Mouse (Mus musculus) layer of hippocampus, postnatal 36 days (tissue): ENCODE results near the gene Gm10719. TPM values are rescaled to one million over a fixed set of nuclear protein-coding genes. Genes with fewer than 3 reads are reported as not detected.
"Not testable (repeated sequence)": the region's sequence is repeated elsewhere in the genome, so short reads cannot be mapped to it uniquely, and the experiment has no call there.

ENCODE experiments used
- DNase-seq, 2 experiments: peaks; one replicate each; pipeline ENCODE4 v3.0.0; 2022
- total RNA-seq, 2 experiments: library from RNA; stranded (reverse); gene quantifications; 2 replicates each; pipeline ENCODE4 v1.2.3; 2021

The Gm10719 gene
- under 1 TPM in 1 of 2 experiments, not detected in 1; 0.78 TPM for total RNA-seq

DNA sequence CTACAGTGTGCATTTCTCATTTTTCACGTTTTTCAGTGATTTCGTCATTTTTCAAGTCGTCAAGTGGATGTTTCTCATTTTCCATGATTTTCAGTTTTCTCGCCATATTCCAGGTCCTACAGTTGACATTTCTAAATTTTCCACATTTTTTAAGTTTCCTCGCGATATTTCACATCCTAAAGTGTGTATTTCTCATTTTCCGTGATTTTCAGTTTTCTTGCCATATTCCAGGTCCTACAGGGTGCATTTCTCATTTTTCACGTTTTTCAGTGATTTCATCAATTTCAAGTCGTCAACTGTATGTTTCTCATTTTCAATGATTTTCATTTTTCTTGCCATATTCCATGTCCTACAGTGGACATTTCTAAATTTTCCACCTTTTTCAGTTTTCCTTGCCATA, at the start of gene Gm10719:
Gm10719 (plus strand) TSS at position 301 of the 400 bp plus-strand sequence.
- DNase-seq = not testable (repeated sequence)

DNA sequence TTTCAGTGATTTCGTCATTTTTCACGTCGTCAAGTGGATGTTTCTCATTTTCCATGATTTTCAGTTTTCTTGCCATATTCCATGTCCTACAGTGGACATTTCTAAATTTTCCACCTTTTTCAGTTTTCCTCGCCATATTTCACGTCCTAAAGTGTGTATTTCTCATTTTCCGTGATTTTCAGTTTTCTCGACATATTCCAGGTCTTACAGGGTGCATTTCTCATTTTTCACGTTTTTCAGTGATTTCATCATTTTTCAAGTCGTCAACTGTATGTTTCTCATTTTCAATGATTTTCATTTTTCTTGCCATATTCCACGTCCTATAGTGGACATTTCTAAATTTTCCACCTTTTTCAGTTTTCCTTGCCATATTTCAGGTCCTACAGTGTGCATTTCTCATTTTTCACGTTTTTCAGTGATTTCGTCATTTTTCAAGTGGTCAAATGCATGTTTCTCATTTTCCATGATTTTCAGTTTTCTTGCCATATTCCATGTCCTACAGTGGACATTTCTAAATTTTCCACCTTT, 16.7 kb upstream of the Gm10719 start, which contains the start of gene Gm10722:
Gm10722 (plus strand) TSS at position 478 of the 528 bp plus-strand sequence.
- peak; percentile 5 to 15 for DNase-seq

DNA sequence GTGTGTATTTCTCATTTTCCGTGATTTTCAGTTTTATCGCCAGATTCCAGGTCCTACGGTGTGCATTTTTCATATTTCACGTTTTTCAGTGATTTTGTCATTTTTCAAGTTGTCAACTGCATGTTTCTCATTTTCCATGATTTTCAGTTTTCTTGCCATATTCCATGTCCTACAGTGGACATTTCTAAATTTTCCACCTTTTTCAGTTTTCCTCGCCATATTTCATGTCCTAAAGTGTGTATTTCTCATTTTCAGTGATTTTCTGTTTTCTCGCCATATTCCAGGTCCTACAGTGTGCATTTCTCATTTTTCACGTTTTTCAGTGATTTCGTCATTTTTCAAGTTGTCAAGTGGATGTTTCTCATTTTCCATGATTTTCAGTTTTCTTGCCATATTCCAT, 16.2 kb upstream of the Gm10719 start:
- DNase-seq = peak; percentile 4 to 16

DNA sequence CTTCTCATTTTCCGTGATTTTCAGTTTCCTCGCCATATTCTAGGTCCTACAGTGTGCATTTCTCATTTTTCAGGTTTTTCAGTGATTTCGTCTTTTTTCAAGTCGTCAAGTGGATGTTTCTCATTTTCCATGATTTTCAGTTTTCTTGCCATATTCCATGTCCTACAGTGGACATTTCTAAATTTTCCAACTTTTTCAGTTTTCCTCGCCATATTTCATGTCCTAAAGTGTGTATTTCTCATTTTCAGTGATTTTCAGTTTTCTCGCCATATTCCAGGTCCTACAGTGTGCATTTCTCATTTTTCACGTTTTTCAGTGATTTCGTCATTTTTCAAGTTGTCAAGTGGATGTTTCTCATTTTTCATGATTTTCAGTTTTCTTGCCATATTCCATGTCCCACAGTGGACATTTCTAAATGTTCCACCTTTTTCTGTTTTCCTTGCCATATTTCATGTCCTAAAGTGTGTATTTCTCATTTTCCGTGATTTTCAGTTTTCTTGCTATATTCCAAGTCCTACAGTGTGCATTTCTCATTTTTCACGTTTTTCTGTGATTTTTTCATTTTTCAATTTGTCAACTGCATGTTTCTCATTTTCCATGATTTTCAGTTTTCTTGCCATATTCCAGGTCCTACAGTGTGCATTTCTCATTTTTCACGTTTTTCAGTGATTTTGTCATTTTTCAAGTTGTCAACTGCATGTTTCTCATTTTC, 15.1 kb upstream of the Gm10719 start:
- DNase-seq = peak; percentile 94 to 99

DNA sequence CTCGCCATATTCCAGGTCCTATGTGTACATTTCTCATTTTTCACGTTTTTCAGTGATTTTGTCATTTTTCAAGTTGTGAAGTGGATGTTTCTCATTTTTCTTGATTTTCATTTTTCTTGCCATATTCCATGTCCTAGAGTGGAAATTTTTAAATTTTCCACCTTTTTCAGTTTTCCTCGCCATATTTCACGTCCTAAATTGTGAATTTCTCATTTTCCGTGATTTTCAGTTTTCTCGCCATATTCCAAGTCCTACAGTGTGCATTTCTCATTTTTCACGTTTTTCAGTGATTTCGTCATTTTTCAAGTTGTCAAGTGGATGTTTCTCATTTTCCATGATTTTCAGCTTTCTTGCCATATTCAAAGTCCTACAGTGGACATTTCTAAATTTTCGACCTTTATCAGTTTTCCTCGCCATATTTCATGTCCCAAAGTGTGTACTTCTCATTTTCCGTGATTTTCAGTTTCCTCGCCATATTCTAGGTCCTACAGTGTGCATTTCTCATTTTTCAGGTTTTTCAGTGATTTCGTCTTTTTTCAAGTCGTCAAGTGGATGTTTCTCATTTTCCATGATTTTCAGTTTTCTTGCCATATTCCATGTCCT, 14.3 kb upstream of the Gm10719 start, which contains the start of gene Gm11168:
Gm11168 (plus strand) TSS at position 553 of the 603 bp plus-strand sequence.
- not testable (repeated sequence) for DNase-seq

DNA sequence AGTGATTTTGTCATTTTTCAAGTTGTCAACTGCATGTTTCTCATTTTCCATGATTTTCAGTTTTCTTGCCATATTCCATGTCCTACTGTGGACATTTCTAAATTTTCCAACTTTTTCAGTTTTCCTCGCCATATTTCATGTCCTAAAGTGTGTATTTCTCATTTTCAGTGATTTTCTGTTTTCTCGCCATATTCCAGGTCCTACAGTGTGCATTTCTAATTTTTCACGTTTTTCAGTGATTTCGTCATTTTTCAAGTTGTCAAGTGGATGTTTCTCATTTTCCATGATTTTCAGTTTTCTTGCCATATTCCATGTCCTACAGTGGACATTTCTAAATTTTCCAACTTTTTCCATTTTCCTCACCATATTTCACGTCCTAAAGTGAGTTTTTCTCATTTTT, 11.0 kb upstream of the Gm10719 start:
- DNase-seq = not testable (repeated sequence)

DNA sequence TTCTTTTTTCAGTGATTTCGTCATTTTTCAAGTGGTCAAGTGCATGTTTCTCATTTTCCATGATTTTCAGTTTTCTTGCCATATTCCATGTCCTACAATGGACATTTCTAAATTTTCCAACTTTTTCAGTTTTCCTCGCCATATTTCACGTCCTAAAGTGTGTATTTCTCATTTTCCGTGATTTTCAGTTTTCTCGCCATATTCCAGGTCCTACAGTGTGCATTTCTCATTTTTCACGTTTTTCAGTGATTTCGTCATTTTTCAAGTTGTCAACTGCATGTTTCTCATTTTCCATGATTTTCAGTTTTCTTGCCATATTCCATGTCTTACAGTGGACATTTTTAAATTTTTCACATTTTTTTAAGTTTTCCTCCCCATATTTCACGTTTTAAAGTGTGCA, 10.6 kb upstream of the Gm10719 start:
- DNase-seq = peak; percentile 95 to 100

DNA sequence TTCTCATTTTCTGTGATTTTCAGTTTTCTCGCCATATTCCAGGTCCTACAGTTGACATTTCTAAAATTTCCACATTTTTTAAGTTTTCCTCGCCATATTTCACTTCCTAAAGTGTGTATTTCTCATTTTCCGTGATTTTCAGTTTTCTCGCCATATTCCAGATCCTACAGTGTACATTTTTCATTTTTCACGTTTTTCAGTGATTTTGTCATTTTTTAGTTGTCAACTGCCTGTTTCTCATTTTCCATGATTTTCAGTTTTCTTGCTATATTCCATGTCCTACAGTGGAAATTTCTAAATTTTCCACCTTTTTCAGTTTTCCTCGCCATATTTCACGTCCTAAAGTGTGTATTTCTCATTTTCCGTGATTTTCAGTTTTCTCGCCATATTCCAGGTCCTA, 9.9 kb upstream of the Gm10719 start:
- DNase-seq = not testable (repeated sequence)

DNA sequence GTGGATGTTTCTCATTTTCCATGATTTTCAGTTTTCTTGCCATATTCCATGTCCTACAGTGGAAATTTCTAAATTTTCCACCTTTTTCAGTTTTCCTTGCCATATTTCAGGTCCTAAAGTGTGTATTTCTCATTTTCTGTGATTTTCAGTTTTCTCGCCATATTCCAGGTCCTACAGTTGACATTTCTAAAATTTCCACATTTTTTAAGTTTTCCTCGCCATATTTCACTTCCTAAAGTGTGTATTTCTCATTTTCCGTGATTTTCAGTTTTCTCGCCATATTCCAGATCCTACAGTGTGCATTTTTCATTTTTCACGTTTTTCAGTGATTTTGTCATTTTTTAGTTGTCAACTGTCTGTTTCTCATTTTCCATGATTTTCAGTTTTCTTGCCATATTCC, 7.9 kb upstream of the Gm10719 start:
- not testable (repeated sequence) for DNase-seq

DNA sequence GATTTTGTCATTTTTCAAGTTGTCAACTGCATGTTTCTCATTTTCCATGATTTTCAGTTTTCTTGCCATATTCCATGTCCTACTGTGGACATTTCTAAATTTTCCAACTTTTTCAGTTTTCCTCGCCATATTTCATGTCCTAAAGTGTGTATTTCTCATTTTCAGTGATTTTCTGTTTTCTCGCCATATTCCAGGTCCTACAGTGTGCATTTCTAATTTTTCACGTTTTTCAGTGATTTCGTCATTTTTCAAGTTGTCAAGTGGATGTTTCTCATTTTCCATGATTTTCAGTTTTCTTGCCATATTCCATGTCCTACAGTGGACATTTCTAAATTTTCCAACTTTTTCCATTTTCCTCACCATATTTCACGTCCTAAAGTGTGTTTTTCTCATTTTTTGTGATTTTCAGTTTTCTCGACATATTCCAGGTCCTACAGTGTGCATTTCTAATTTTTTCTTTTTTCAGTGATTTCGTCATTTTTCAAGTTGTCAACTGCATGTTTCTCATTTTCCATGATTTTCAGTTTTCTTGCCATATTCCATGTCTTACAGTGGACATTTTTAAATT, 5.1 kb upstream of the Gm10719 start:
- not testable (repeated sequence) for DNase-seq

DNA sequence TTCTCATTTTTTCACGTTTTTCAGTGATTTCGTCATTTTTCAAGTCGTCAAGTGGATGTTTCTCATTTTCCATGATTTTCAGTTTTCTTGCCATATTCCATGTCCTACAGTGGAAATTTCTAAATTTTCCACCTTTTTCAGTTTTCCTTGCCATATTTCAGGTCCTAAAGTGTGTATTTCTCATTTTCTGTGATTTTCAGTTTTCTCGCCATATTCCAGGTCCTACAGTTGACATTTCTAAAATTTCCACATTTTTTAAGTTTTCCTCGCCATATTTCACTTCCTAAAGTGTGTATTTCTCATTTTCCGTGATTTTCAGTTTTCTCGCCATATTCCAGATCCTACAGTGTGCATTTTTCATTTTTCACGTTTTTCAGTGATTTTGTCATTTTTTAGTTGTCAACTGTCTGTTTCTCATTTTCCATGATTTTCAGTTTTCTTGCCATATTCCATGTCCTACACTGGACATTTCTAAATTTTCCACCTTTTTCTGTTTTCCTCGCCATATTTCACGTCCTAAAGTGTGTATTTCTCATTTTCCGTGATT, 4.4 kb upstream of the Gm10719 start, which contains the start of gene Gm10721:
Gm10721 (plus strand) TSS at position 408 of the 547 bp plus-strand sequence.
- not testable (repeated sequence) for DNase-seq

DNA sequence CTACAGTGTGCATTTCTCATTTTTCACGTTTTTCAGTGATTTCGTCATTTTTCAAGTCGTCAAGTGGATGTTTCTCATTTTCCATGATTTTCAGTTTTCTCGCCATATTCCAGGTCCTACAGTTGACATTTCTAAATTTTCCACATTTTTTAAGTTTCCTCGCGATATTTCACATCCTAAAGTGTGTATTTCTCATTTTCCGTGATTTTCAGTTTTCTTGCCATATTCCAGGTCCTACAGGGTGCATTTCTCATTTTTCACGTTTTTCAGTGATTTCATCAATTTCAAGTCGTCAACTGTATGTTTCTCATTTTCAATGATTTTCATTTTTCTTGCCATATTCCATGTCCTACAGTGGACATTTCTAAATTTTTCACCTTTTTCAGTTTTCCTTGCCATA, 1.9 kb upstream of the Gm10719 start, which contains the start of gene Gm10720:
Gm10720 (plus strand) TSS at position 301 of the 400 bp plus-strand sequence.
- not testable (repeated sequence) for DNase-seq

DNA sequence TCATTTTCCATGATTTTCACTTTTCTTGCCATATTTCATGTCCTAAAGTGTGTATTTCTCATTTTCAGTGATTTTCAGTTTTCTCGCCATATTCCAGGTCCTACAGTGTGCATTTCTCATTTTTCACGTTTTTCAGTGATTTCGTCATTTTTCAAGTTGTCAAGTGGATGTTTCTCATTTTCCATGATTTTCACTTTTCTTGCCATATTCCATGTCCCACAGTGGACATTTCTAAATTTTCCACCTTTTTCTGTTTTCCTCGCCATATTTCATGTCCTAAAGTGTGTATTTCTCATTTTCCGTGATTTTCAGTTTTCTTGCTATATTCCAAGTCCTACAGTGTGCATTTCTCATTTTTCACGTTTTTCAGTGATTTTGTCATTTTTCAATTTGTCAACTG, 1.3 kb upstream of the Gm10719 start:
- not testable (repeated sequence) for DNase-seq

DNA sequence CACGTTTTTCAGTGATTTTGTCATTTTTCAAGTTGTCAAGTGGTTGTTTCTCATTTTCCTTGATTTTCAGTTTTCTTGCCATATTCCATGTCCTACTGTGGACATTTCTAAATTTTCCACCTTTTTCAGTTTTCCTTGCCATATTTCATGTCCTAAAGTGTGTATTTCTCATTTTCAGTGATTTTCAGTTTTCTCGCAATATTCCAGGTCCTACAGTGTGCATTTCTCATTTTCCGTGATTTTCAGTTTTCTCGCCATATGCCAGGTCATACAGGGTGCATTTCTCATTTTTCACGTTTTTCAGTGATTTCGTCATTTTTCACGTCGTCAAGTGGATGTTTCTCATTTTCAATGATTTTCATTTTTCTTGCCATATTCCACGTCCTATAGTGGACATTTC, 1.7 kb downstream of the Gm10719 start:
- peak; percentile 66 to 70 for DNase-seq

DNA sequence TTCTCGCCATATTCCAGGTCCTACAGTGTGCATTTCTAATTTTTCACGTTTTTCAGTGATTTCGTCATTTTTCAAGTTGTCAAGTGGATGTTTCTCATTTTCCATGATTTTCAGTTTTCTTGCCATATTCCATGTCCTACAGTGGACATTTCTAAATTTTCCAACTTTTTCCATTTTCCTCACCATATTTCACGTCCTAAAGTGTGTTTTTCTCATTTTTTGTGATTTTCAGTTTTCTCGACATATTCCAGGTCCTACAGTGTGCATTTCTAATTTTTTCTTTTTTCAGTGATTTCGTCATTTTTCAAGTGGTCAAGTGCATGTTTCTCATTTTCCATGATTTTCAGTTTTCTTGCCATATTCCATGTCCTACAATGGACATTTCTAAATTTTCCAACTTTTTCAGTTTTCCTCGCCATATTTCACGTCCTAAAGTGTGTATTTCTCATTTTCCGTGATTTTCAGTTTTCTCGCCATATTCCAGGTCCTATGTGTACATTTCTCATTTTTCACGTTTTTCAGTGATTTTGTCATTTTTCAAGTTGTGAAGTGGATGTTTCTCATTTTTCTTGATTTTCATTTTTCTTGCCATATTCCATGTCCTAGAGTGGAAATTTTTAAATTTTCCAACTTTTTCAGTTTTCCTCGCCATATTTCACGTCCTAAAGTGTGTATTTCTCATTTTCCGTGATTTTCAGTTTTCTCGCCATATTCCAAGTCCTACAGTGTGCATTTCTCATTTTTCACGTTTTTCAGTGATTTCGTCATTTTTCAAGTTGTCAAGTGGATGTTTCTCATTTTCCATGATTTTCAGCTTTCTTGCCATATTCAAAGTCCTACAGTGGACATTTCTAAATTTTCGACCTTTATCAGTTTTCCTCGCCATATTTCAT, 2.9 kb downstream of the Gm10719 start:
- peak; percentile 47 to 55 for DNase-seq

DNA sequence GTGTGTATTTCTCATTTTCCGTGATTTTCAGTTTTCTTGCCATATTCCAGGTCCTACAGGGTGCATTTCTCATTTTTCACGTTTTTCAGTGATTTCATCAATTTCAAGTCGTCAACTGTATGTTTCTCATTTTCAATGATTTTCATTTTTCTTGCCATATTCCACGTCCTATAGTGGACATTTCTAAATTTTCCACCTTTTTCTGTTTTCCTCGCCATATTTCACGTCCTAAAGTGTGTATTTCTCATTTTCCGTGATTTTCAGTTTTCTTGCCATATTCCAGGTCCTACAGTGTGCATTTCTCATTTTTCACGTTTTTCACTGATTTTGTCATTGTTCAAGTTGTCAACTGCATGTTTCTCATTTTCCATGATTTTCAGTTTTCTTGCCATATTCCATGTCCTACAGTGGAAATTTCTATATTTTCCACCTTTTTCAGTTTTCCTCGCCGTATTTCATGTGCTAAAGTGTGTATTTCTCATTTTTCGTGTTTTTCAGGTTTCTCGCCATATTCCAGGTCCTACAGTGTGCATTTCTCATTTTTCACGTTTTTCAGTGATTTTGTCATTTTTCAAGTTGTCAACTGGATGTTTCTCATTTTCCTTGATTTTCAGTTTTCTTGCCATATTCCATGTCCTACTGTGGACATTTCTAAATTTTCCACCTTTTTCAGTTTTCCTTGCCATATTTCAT, 5.3 kb downstream of the Gm10719 start:
- peak; percentile 54 to 76 for DNase-seq

DNA sequence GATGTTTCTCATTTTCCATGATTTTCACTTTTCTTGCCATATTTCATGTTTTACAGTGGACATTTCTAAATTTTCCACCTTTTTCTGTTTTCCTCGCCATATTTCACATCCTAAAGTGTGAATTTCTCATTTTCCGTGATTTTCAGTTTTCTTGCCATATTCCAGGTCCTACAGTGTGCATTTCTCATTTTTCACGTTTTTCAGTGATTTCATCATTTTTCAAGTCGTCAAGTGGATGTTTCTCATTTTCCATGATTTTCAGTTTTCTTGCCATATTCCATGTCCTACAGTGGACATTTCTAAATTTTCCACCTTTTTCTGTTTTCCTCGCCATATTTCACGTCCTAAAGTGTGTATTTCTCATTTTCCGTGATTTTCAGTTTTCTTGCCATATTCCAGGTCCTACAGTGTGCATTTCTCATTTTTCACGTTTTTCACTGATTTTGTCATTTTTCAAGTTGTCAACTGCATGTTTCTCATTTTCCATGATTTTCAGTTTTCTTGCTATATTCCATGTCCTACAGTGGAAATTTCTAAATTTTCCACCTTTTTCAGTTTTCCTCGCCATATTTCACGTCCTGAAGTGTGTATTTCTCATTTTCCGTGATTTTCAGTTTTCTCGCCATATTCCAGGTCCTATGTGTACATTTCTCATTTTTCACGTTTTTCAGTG, 6.2 kb downstream of the Gm10719 start, which contains the start of gene Gm10718:
Gm10718 (plus strand) TSS at position 236 of the 673 bp plus-strand sequence.
- peak; percentile 35 to 37 for DNase-seq

DNA sequence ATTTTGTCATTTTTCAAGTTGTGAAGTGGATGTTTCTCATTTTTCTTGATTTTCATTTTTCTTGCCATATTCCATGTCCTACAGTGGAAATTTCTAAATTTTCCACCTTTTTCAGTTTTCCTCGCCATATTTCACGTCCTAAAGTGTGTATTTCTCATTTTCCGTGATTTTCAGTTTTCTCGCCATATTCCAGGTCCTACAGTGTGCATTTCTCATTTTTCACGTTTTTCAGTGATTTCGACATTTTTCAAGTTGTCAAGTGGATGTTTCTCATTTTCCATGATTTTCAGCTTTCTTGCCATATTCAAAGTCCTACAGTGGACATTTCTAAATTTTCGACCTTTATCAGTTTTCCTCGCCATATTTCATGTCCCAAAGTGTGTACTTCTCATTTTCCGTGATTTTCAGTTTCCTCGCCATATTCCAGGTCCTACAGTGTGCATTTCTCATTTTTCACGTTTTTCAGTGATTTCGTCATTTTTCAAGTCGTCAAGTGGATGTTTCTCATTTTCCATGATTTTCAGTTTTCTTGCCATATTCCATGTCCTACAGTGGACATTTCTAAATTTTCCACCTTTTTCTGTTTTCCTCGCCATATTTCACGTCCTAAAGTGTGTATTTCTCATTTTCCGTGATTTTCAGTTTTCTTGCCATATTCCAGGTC, 6.9 kb downstream of the Gm10719 start:
- DNase-seq = peak; percentile 99 to 100

DNA sequence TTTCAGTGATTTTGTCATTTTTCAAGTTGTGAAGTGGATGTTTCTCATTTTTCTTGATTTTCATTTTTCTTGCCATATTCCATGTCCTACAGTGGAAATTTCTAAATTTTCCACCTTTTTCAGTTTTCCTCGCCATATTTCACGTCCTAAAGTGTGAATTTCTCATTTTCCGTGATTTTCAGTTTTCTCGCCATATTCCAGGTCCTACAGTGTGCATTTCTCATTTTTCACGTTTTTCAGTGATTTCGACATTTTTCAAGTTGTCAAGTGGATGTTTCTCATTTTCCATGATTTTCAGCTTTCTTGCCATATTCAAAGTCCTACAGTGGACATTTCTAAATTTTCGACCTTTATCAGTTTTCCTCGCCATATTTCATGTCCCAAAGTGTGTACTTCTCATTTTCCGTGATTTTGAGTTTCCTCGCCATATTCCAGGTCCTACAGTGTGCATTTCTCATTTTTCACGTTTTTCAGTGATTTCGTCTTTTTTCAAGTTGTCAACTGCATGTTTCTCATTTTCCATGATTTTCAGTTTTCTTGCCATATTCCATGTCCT, 7.8 kb downstream of the Gm10719 start, which contains the start of gene Gm10717:
Gm10717 (plus strand) TSS at position 506 of the 556 bp plus-strand sequence.
- DNase-seq = peak; percentile 5 to 21
